Mouse (Mus musculus) forebrain, embryonic 14.5 days (tissue): ENCODE measurements around the gene Ift27. TPM values are rescaled to one million over a fixed set of nuclear protein-coding genes. Genes with fewer than 3 reads are reported as not detected.

Experiments used
- polyA plus RNA-seq: library from polyadenylated mRNA; unstranded; fragments of >200 nt; fragmentation: Nextera tagmentation; extraction: Ambion mirVana; gene quantifications from 2 replicates; pipeline ENCODE4 v1.2.1, GENCODE M21; 2014

Ift27 gene
- polyA plus RNA-seq, 1 experiment from 2014 or later = 165 TPM

Other genes starting within 250 kb of the Ift27 start
- 269 and 291 TPM in 2 replicates for gene Txn2, start 245.1 kb downstream of the Ift27 start, polyA plus RNA-seq
- 12.3 and 12.8 TPM in 2 replicates for gene Foxred2, start 217.4 kb downstream of the Ift27 start, polyA plus RNA-seq
- gene Eif3d, start 203.3 kb downstream of the Ift27 start, polyA plus RNA-seq = 167 and 199 TPM in 2 replicates
- gene Cacng2, start 54.1 kb downstream of the Ift27 start, polyA plus RNA-seq = 4.7 and 7.0 TPM in 2 replicates
- 0.19 and 1.3 TPM in 2 replicates for gene Pvalb, start 32.3 kb upstream of the Ift27 start, polyA plus RNA-seq
- gene Ncf4, start 70.7 kb upstream of the Ift27 start, polyA plus RNA-seq = 1.1 TPM in 2 replicates
- not detected in 2 replicates for gene Csf2rb2, start 131.6 kb upstream of the Ift27 start, polyA plus RNA-seq
- gene Csf2rb, start 151.6 kb upstream of the Ift27 start, polyA plus RNA-seq = 0.44 and 0.74 TPM in 2 replicates
- not detected in 2 replicates for gene Tex33, start 221.8 kb upstream of the Ift27 start, polyA plus RNA-seq
- 27.0 and 27.4 TPM in 2 replicates for gene Tst, start 231.8 kb upstream of the Ift27 start, polyA plus RNA-seq
- 5.9 and 6.1 TPM in 2 replicates for gene Mpst, start 232.3 kb upstream of the Ift27 start, polyA plus RNA-seq